ENCODE assay signal across 24 mouse cellular contexts in genomic region chr9:63707816-63708588, GRCm38 (mm10). TPM values are rescaled to one million over a fixed set of nuclear protein-coding genes. Genes with fewer than 3 reads are reported as not detected.
DNase-seq lines count a peak whose midpoint lies in the region; TF ChIP-seq lines count a peak whose summit lies in the region.
"Had no signal": no experiment of that assay in that cellular context is flagged by ENCODE, and none has a peak within 500 bp of the region (broad histone marks: within the 10 kb centered on the region; RNA-seq: fewer than 3 reads in every experiment).

No protein-coding gene starts in this region.

- no peak for TF ChIP-seq CTCF in lung, adult 2 months (IDR thresholded peaks at IDR 0.05; ENCODE audit: insufficient read depth, low read length)

- H3K79me2 ChIP-seq in myocyte (ENCODE audit: control insufficient read depth, insufficient read depth): peaks cover 20% of the 10 kb centered on the region

- H3K27me3 ChIP-seq in limb, embryonic 10.5 days (ENCODE audit: low read depth, poor library complexity, severe bottlenecking): no peaks in the 10 kb centered on the region
- no peaks in the 10 kb centered on the region for H3K27me3 ChIP-seq in myocyte (ENCODE audit: control insufficient read depth, insufficient read depth, insufficient read length)
- H3K27me3 ChIP-seq: heart, embryonic 12.5 days; hindbrain, embryonic 12.5 days; midbrain, embryonic 15.5 days had no signal

- peaks cover 49% of the 10 kb centered on the region for H3K4me1 ChIP-seq in limb, embryonic 10.5 days
- peaks cover 18% of the 10 kb centered on the region for H3K4me1 ChIP-seq in lung, adult 2 months (ENCODE audit: control insufficient read depth, insufficient read depth, low read length)

- peak; percentile 93 for DNase-seq in heart, adult 11 months
- DNase-seq in heart, postnatal 25 days (ENCODE audit: low spot score): no peak
- DNase-seq in CD4-positive helper T cell, adult 2 months (ENCODE audit: low read depth, low spot score): peak; percentile 64
- DNase-seq in limb, embryonic 10.5 days (ENCODE audit: low spot score): no peak
- no peak for DNase-seq in urinary bladder, postnatal 36 days (ENCODE audit: low spot score in 2 of 2)
- DNase-seq in lung, adult 2 months: no peak
- DNase-seq: adrenal gland, postnatal 36 days; cerebellum, adult 18-20 months; cerebellum, postnatal 10 days; gastrocnemius, postnatal 10 days; heart, postnatal 10 days; kidney, adult 8-10 months; kidney, postnatal 4 days; layer of hippocampus, postnatal 36 days; left cerebral cortex, postnatal 4 days; lung, postnatal 4 days; thymus, postnatal 14 days had no signal

- 84% methylated on average over 9 of the region's 9 CpGs for WGBS in limb, embryonic 10.5 days
- WGBS in lung, adult 2 months: 79% methylated on average over 9 of the region's 9 CpGs

- H3K9me3 ChIP-seq in limb, embryonic 10.5 days (replicated peaks): 0 out of 2 replicates have a peak, but pooled peaks cover 7% of the 10 kb centered on the region
- H3K9me3 ChIP-seq: hindbrain, embryonic 12.5 days; midbrain, embryonic 15.5 days had no signal

- no peak overlapping the region for H3K4me3 ChIP-seq in limb, embryonic 10.5 days
- no peak overlapping the region for H3K4me3 ChIP-seq in myocyte
- H3K4me3 ChIP-seq in lung, adult 2 months (replicated peaks; ENCODE audit: extremely low read depth, low read depth, low read length): no peak overlapping the region
- H3K4me3 ChIP-seq: erythroblast, embryonic 14.5 days; heart, embryonic 12.5 days; hindbrain, embryonic 12.5 days; midbrain, embryonic 15.5 days had no signal

- peaks cover 42% of the 10 kb centered on the region for H3K36me3 ChIP-seq in limb, embryonic 10.5 days
- peaks cover 3% of the 10 kb centered on the region for H3K36me3 ChIP-seq in myocyte (ENCODE audit: control insufficient read depth, insufficient read depth)
- H3K36me3 ChIP-seq: midbrain, embryonic 15.5 days had no signal

- H3K4me2 ChIP-seq in myocyte (ENCODE audit: low read depth): no peak overlapping the region
- H3K4me2 ChIP-seq: heart, embryonic 12.5 days; hindbrain, embryonic 12.5 days; liver, embryonic 11.5 days; midbrain, embryonic 15.5 days had no signal

- intact Hi-C loops in heart, postnatal 25 days (cut with DNase I): loop anchor here (5.0 kb wide), 2 partner anchors 34 to 56 kb away; no protein-coding TSS in a partner anchor

- TF ChIP-seq POLR2A in myocyte (IDR thresholded peaks at IDR 0.05; ENCODE audit: insufficient read length, low read depth): no peak
- no peak for TF ChIP-seq POLR2A in lung, adult 2 months (IDR thresholded peaks at IDR 0.05; ENCODE audit: borderline replicate concordance, extremely low read depth, low read depth, low read length)

- no peak overlapping the region for H3ac ChIP-seq in myocyte (ENCODE audit: control insufficient read depth, insufficient read length)

- 0 out of 2 replicates have a peak overlapping the region, but pooled peaks have one; percentile 6 for H3K27ac ChIP-seq in limb, embryonic 10.5 days
- H3K27ac ChIP-seq: hindbrain, embryonic 12.5 days; hindbrain, postnatal 0 days; midbrain, embryonic 15.5 days had no signal

TF ChIP-seq in myocyte, 11 proteins besides CTCF, POLR2A, EP300 and RAD21:
- TF ChIP-seq MYOD1 (IDR thresholded peaks at IDR 0.05; ENCODE audit: control insufficient read depth in 1 of 3, insufficient read length in 2 of 3, low read depth in 2 of 3) (peak in 1 of 3 experiments; percentile 6), TCF12 (IDR thresholded peaks at IDR 0.05; ENCODE audit: insufficient read depth, poor library complexity, severe bottlenecking) (peak; percentile 18), CEBPB (IDR thresholded peaks at IDR 0.05; ENCODE audit: insufficient read depth, poor library complexity, severe bottlenecking) (no peak), POLR2AphosphoS2 (IDR thresholded peaks at IDR 0.05; ENCODE audit: insufficient read length, low read depth) (no peak), REST (IDR thresholded peaks at IDR 0.05; ENCODE audit: insufficient read depth, insufficient read length) (no peak), SRF (IDR thresholded peaks at IDR 0.05; ENCODE audit: control insufficient read depth, insufficient read length, low read depth) (no peak)

RNA-seq across cellular contexts. Expression of gene Smad3, which starts 49.8 kb away (rescaled TPM):
- total RNA-seq in heart, postnatal 25 days (2021): 10 to 100 TPM; 14.0 to 14.5 TPM
- polyA plus RNA-seq in limb, embryonic 10.5 days (2016; fragmentation: Nextera tagmentation; extraction: Ambion mirVana): 27.1 and 27.7 TPM in 2 replicates
- 25.5 TPM for polyA plus RNA-seq in myocyte (2012; fragmentation: generic; extraction: Trizol)
- polyA plus RNA-seq in lung, adult 2 months (2012; rRNA removed): 34.6 and 41.0 TPM in 2 replicates

Comparison
In these comparisons a context has a peak if more than half of its experiments do, and no peak if none do; other contexts are left out.
1. DNase-seq: peak in heart, adult 11 months (single experiment) and CD4-positive helper T cell, adult 2 months (single experiment); none in heart, postnatal 25 days (single experiment), limb, embryonic 10.5 days (single experiment), urinary bladder, postnatal 36 days (0 of 2) and lung, adult 2 months (single experiment).